Mouse (Mus musculus): ENCODE data around the gene Sbk2.

DNA sequence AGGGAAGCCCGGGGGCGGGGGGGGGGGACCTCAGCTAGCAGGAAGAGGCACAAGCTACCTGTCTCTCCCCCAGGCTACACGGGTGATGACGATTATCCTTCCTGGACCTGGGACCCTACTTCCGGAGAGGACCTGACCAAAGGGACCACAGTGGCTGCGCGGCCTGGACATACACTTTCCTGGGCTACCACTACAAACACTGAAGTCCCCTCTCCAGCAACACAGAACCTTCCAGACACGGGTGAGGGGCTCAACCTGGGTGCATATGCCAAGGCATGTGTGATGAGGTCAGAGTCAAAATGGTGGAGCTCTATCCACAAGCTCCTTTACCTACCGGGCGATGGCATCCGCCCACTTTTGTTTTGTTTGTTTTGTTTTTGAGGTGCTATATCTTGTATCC is 26.8 kb downstream of the Sbk2 start:
- TF ChIP-seq CTCF (IDR thresholded peaks at IDR 0.05; ENCODE audit: borderline replicate concordance, insufficient read depth, low read length) (no peak), POLR2A (IDR thresholded peaks at IDR 0.05; ENCODE audit: low read depth, low read length) (no peak)

All from embryonic fibroblast, embryonic 13.5 days (primary cell).